Mouse (Mus musculus) hindbrain, embryonic 16.5 days (tissue): ENCODE data around the gene Kif4. TPM values are rescaled to one million over a fixed set of nuclear protein-coding genes. Genes with fewer than 3 reads are reported as not detected.
A peak's percentile ranks its signal among the peaks of the same experiment; 100 is the strongest.

ENCODE experiments used
- ATAC-seq: fragments of 200-750 bp; cut with Nextera tagmentation; 2 replicates; pipeline ENCODE4 v1.8.0; 2017; ENCODE audit warnings: moderate TSS enrichment, moderate library complexity
- H3K27ac ChIP-seq: fragments of 300-500 bp; sonication (generic); 2 replicates; pipeline ENCODE4 v1.5.1; 2014; ENCODE audit warnings: low read depth, mild to moderate bottlenecking, control low read depth, low read length, moderate library complexity
- H3K27me3 ChIP-seq: fragments of 300-500 bp; sonication (generic); replicated peaks from 2 replicates; pipeline ENCODE4 v1.6.1; 2014; ENCODE audit warnings: low read length; ENCODE audit not compliant: control insufficient read depth, insufficient read depth
- H3K36me3 ChIP-seq: fragments of 300-500 bp; sonication (generic); 2 replicates; pipeline ENCODE4 v1.6.1; 2014; ENCODE audit warnings: mild to moderate bottlenecking, low read length, moderate library complexity, mixed read lengths; ENCODE audit not compliant: control insufficient read depth, insufficient read depth
- H3K4me1 ChIP-seq: fragments of 300-500 bp; sonication (generic); 2 replicates; pipeline ENCODE4 v1.6.1; 2014; ENCODE audit warnings: low read depth, low read length; ENCODE audit not compliant: control insufficient read depth, insufficient read depth
- H3K4me2 ChIP-seq: fragments of 300-500 bp; sonication (generic); 2 replicates; pipeline ENCODE4 v1.6.1; 2014; ENCODE audit warnings: mild to moderate bottlenecking, low read length, control low read depth, moderate library complexity
- H3K4me3 ChIP-seq: fragments of 300-500 bp; sonication (generic); 2 replicates; pipeline ENCODE4 v1.5.1; 2014; ENCODE audit warnings: mild to moderate bottlenecking, low read length, control low read depth, moderate library complexity
- H3K9ac ChIP-seq: fragments of 300-500 bp; sonication (generic); 2 replicates; pipeline ENCODE4 v1.6.1; 2014; ENCODE audit warnings: low read depth, mild to moderate bottlenecking, control low read depth, low read length, moderate library complexity
- H3K9me3 ChIP-seq: fragments of 300-500 bp; sonication (generic); 2 replicates; pipeline ENCODE4 v1.6.1; 2014; ENCODE audit warnings: mild to moderate bottlenecking, low read length, moderate library complexity; ENCODE audit not compliant: control insufficient read depth
- WGBS: fragments of 180-500 bp; shearing (Covaris S2); extraction: QIAGEN DNeasy Blood & Tissue Kit; methylation state at CpG from one replicate; pipeline ENCODE4 v1.1.7; 2014; 5-methylcytosine and 5-hydroxymethylcytosine counted together
- polyA plus RNA-seq: library from polyadenylated mRNA; unstranded; fragments of >200 nt; fragmentation: Nextera tagmentation; extraction: Ambion mirVana; gene quantifications from 2 replicates; pipeline ENCODE4 v1.2.1, GENCODE M21; 2015

Kif4 gene
- polyA plus RNA-seq, 1 experiment from 2014 or later = 5.0 TPM

GRCm38 (mm10) chrX:100776494-100776893 lies 151.0 kb downstream of the Kif4 start:
- no peaks in the 10 kb centered on the region for H3K27me3 ChIP-seq
- H3K4me1 ChIP-seq = no peaks in the 10 kb centered on the region; the same call in none of the 2 replicates
- H3K36me3 ChIP-seq = no peaks in the 10 kb centered on the region
- peak overlapping the region; percentile 66 for H3K27ac ChIP-seq
- H3K9me3 ChIP-seq = no peaks in the 10 kb centered on the region
- H3K4me3 ChIP-seq = peak overlapping the region; percentile 40
- peak overlapping the region; percentile 48 for H3K4me2 ChIP-seq
- ATAC-seq = peak; percentile 46
- no peak overlapping the region for H3K9ac ChIP-seq
- 9% methylated on average over 9 of the region's 9 CpGs for WGBS

Other genes starting within 250 kb of the Kif4 start
- gene Otud6a, start 196.7 kb upstream of the Kif4 start, polyA plus RNA-seq = not detected in 2 replicates
- 0.09 and 0.10 TPM in 2 replicates for gene Awat2, start 183.0 kb upstream of the Kif4 start, polyA plus RNA-seq
- 25.3 and 26.5 TPM in 2 replicates for gene Igbp1, start 131.4 kb upstream of the Kif4 start, polyA plus RNA-seq
- gene Dgat2l6, start 100.9 kb upstream of the Kif4 start, polyA plus RNA-seq = 0.04 and 0.05 TPM in 2 replicates
- not detected in 2 replicates for gene Awat1, start 53.5 kb upstream of the Kif4 start, polyA plus RNA-seq
- gene P2ry4, start 30.9 kb upstream of the Kif4 start, polyA plus RNA-seq = not detected in 2 replicates
- gene Arr3, start 20.2 kb upstream of the Kif4 start, polyA plus RNA-seq = 0.09 and 0.24 TPM in 2 replicates
- gene Pdzd11, start 831 bp downstream of the Kif4 start, polyA plus RNA-seq = 94.7 and 95.2 TPM in 2 replicates
- gene Gdpd2, start 104.1 kb downstream of the Kif4 start, polyA plus RNA-seq = 38.5 and 45.9 TPM in 2 replicates
- gene Dlg3, start 142.0 kb downstream of the Kif4 start, polyA plus RNA-seq = 10.1 and 12.0 TPM in 2 replicates